Mouse (Mus musculus): ENCODE results near the gene Ephx4. TPM values are rescaled to one million over a fixed set of nuclear protein-coding genes. Genes with fewer than 3 reads are reported as not detected.
"Not testable (repeated sequence)": the region's sequence is repeated elsewhere in the genome, so short reads cannot be mapped to it uniquely, and the experiment has no call there.

Ephx4 gene
- total RNA-seq (2021), result 1 to 10 TPM; 1.4 to 1.5 TPM
- long read RNA-seq, experiment 1, partial matches to known transcripts, result 0 of 1 reads
- long read RNA-seq, experiment 1, other reads (novel, unspliced or antisense), result 0 of 1 reads
- long read RNA-seq, experiment 2, result 0 reads

DNA sequence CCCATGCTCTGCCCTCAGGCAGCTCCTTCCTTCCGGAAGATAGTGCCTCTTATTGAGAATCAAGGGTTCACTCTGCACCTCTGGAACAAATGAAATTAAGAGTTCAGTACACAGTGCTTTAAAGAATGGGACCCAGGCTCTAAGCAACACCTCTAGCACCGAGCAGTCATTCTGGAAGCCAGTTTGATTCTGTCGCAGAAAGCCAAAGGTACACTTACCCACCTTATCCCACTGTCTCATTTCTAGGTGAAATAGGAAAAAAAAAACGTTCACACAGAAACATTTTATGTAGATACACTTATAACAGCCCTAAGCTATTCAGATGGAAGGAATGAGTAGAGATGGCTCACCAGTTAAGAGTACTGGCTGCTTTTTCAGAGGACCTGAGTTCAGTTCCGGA, at the start of gene Ephx4:
TSS of gene Ephx4 (plus strand) at position 301 of the 400 bp plus-strand sequence.
- no peak for DNase-seq (ENCODE audit: low spot score in 2 of 2)

GRCm38 (mm10) chr5:107353981-107354380, 48.6 kb upstream of the Ephx4 start:
- no peak for DNase-seq (ENCODE audit: low spot score in 2 of 2)

DNA sequence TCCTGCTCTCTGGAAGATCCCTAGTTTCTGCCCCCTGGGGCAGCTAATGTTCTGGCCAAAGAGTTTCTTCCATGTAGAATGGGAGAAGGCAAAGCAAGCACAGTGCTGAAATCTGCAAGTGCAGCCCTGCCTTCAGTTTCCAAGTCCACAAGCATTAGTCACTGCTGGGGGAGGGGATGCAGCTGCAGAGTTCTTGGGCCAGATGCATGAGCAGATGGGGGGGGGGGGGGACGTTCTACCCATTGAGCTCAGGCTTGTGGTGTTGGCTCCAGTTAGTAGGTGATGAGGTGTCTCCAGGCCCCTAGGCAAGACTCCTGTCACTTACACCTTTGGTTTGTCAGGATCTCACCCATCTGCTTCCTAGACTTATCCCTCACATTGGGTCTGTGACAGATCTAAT, 46.7 kb upstream of the Ephx4 start:
- no peak for DNase-seq (ENCODE audit: low spot score in 2 of 2)

DNA sequence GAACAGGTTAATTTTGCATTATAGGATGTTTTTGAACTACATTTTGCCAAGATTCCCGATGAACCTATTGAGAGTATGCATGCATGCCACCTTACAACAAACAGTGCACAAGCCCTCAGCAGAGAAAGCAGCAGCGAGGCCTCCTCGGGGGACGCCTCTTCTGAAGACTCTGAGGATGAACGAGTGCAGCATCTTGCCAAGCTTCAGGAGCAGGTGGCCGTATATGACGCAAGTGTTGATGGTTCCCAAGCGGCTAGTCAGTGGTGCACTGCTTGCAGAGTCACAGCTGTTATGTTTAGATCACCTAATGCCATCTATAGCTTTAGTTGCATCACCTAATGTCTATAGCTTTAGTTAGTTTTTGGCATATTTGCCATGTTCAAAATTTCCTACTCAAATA, 44.8 kb upstream of the Ephx4 start:
- DNase-seq (ENCODE audit: low spot score in 2 of 2), result no peak

- DNase-seq (ENCODE audit: low spot score in 2 of 2), result peak; percentile 71 to 81
These were observed 43.0 kb upstream of the Ephx4 start for GRCm38 (mm10) chr5:107359395-107360053.

DNA sequence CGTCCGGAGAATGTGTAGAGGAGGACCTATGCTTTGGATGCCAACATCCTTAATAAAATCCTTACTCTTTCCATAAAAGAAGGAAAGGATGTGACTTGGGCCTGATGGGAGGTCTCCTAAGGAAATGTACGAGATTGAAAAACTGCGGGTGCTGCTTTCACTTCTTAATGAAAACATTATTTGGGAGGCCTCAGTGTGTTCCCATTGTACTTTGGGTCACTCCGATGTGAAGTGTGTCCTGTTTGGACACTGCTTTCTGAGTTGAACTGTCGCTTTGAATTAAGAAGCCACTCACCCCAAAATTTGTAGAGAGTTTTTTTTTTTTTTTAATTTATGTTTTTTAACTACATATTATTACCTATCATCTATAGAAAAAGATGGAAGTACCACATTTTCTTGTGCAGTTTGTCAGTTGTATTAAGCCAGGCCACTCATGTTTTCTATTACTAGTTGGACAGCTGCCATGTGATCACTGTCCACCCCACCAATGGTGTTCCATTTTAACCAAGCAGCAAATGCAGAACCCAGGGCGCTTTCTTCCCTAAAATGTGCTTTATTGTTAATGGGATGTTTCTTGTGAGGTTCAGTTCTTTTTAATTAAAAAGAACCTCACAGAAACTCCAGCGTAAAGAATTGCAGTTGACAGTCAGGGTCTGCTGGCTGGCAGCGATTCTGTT, 42.3 kb upstream of the Ephx4 start:
- no peak for DNase-seq (ENCODE audit: low spot score in 2 of 2)

DNA sequence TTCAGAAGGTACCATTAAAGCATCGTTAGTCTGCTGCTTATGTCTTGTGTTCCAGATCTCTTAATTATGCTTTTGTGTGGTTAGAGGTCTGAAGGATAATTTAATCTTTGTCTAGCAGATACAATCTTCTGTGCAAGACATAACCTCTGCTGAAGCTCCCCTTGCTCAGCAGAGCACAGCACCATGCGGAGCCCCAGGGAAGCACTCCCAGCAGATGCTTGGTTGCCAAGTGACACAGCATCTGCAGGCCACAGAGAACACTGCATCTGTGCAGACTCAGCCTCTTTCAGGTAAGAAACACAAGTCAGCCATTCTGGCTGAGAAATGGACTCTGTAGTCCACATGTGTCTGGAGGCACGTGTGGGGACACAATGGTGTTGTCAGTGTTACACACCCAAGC, 32.5 kb upstream of the Ephx4 start:
- DNase-seq (ENCODE audit: low spot score in 2 of 2), result no peak

- no peak for DNase-seq (ENCODE audit: low spot score in 2 of 2)
These were observed 31.2 kb upstream of the Ephx4 start for GRCm38 (mm10) chr5:107371335-107371734.

DNA sequence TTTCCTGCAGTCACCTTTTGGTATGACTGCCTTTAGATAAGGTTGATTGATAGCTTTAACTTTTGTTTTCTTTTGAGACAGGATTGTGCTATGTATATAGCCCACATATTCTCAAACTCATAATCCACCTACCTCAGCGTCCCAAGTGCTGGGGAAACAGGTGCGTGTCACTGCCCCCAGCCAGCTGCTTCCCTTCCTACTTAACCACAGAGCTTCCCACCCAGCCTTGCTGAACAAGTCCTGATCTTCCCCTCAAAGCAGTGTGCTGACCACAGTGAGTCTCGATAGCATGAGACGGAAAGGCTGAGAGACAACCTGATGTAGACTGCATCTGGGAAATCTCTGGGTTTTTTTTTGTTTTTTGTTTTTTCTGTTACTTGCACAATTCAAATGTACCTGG, 29.3 kb upstream of the Ephx4 start:
- DNase-seq (ENCODE audit: low spot score in 2 of 2), result no peak

GRCm38 (mm10) chr5:107386448-107386847, 16.1 kb upstream of the Ephx4 start:
- not testable (repeated sequence) for DNase-seq (ENCODE audit: low spot score in 2 of 2)

GRCm38 (mm10) chr5:107387788-107388187, 14.7 kb upstream of the Ephx4 start:
- DNase-seq (ENCODE audit: low spot score in 2 of 2), result no peak

- no peak for DNase-seq (ENCODE audit: low spot score in 2 of 2)
These were observed 13.2 kb upstream of the Ephx4 start for GRCm38 (mm10) chr5:107389373-107389772.

DNA sequence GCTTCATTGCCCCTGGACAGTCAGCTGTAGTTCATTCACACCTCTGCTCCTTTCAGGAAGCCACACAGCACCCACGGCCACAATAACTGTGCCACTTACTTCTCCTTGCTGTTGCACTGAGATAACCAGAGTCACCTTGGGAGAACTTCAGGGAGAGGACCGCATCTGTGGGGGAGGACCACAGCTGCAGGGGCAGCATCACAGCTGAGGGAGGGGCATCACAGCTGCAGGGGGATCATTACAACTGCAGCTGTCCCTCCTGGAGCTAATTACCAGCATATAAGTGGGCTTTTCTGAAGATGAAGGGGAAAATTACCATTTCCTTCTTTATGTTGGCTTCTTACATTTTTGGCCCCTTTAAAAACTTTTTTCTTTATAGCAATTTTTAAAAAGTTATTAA, 8.1 kb upstream of the Ephx4 start:
- DNase-seq (ENCODE audit: low spot score in 2 of 2), result no peak

DNA sequence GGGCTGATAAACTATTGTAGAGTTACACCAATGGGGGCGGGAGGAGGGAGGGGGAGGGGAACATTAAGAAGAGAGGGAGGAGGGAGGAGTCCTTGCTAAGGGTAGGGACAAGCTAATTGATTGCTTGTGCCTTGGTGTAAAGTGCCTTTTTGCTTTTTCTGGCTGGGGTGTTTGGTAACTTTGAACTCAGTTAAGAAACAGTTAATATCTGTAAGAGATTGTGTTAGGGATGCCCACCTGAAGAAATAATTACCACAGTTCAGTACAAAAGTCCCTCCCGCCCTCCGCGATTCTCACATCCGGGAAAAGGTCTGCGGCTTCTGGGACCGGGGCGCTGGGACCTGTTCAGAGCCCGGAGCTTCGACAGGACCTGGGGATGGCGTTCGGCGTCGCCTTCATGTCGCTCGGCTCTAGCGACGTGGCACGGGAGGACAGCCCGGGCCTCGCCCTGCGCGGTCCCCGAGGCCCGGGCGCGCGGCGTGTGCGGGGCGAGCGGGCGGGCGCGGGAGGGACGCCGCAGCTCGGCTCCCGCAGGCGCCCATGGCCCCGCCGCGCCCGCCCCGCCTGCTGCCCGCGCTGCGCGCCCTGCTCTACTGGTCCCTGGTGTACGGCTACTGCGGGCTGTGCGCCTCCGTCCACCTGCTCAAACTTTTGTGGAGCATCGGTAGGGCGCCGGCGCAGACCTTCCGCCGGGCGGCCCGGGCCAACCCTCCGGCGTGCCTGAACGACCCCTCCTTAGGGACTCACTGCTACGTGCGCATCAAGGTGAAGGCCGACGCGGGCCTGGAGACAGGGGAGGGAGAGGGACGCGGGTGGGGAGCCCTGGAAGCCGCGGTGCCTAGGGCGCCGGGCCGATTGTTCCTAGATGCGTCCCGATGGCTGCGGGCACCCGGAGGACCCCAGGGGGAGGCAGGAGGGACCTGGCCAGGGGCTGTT, 743 bp downstream of the Ephx4 start:
- no peak for DNase-seq (ENCODE audit: low spot score in 2 of 2)

DNA sequence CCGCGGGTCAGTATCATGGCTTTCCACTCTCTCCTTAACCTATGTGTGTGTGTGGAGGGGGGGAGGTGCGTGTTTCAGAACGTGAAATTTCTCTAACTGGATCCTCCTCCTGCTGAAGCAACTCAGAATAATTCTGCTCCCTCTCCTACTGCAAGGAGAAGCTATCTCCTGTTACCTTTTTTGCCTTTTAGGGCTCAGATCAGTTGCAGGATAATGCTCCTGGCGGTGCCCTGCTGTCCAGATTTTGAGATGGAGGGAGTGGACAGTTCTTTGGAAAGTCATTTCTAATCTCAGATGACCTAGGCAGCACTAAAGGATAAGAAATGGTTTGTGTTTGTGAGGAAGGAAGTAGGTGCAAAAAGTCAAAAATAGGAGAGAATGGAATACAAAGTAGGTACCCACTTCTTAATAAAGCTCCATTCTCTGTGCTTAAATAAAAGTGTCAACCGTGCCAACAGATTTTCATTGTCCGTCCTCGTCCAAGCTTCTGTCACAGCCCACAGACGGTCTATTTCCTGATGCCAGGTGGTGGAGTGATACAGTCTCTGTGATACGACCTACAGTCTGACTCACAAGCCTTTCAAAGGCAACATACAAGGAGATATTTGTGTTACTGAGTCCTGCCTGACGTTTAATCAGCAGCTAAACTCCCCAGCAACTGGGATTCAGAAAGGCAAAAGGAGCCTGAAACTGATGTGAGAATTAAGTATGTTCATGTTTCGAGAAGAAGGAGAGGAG, 1.6 kb downstream of the Ephx4 start:
- DNase-seq (ENCODE audit: low spot score in 2 of 2), result no peak

DNA sequence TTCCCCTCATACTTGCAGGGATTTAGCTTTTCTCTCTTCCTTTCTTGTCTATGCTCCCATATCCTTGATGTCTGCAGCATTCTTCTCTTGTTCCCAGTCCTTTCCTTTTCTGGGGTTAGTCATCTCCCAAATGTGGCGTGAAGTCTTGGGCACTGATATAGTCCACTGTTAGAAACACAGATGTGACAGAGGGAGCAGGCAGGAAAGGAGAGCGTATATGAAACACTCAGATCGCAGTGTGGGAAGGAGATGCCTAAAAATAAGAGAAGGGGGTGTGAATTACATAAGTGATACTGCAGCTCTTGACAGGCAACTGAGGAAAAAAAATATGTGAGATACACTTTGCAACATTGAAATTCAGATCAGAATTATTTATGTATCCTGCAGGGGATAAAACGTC, 2.8 kb downstream of the Ephx4 start:
- no peak for DNase-seq (ENCODE audit: low spot score in 2 of 2)

GRCm38 (mm10) chr5:107410305-107410704, 7.8 kb downstream of the Ephx4 start:
- DNase-seq (ENCODE audit: low spot score in 2 of 2), result no peak

DNA sequence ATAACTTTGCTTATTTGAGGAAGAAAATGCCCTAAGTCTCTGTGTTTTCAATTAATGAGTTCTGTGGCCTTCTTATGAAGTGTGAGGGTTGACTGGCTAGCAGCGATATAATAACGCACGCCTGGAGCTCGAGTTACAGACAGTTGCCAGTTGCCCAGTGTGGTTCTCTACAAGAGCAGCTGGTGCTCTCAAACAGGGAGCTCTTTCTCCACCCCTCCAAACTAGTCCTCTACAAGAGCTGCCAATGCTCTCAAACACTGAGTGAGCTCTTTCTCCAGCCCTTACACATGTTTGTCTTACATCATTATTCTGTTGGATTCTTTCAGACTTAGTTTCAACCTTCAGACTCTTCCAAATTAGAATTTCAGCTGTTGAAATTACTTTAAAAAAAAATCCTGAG, 8.8 kb downstream of the Ephx4 start:
- no peak for DNase-seq (ENCODE audit: low spot score in 2 of 2)

DNA sequence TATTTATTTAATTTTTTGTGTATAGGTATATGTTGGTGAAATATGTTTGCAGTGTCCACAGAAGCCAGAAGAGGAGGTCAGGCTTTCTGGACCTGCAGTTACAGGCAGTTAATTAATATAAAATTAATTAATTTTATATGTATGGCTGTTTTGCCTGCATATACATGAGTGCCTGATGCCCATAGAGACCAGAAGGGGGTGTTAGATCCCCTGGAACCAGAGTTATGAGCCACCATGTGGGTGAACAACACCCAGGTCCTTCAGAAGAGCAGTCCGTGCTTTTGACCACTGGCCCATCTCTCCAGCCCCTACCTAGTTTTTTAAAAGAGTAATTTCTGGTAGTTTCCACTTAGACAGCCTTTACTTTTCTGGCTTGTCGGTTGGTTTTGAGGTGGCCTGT, 9.7 kb downstream of the Ephx4 start:
- DNase-seq (ENCODE audit: low spot score in 2 of 2), result no peak

- DNase-seq (ENCODE audit: low spot score in 2 of 2), result no peak
These were observed 12.6 kb downstream of the Ephx4 start for GRCm38 (mm10) chr5:107415098-107415497.

DNA sequence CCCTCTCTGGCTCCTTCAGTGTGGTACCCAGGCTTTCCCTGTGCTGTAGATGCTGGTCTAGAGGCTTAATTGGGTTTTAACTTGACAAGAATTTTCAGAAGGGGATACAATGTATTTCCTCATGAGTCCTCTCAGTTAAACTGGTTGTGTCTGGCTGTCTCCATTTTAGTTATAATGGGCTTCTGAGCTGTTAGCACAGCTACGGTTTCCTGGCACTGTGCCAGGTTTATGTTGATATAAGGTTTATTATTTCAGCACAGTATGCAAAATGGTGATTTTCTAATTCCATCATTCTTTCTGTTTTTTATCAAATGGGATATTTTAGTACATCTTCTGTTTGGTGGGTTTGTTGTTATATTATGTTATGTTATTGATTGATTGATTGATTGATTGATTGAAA, 19.1 kb downstream of the Ephx4 start:
- no peak for DNase-seq (ENCODE audit: low spot score in 2 of 2)
